Mouse (Mus musculus): ENCODE data around the gene Dydc2. TPM values are rescaled to one million over a fixed set of nuclear protein-coding genes. Genes with fewer than 3 reads are reported as not detected.
"Not testable (repeated sequence)": the region's sequence is repeated elsewhere in the genome, so short reads cannot be mapped to it uniquely, and the experiment has no call there.

Dydc2 gene
- polyA plus RNA-seq, 1 experiment from 2014 or later = not detected

GRCm38 (mm10) chr14:41087509-41087908 is 18.5 kb upstream of the Dydc2 start:
- no peak overlapping the region for H3K27ac ChIP-seq
- H3K36me3 ChIP-seq = no peaks in the 10 kb centered on the region
- WGBS = 75% methylated on average over 1 of the region's 1 CpGs
- no peak overlapping the region for H3K4me2 ChIP-seq
- no peaks in the 10 kb centered on the region for H3K9me3 ChIP-seq
- no peak for ATAC-seq (ENCODE audit: insufficient number of reproducible peaks, insufficient read depth, low FRiP score, low TSS enrichment, low read depth)
- no peaks in the 10 kb centered on the region for H3K4me1 ChIP-seq
- H3K4me3 ChIP-seq = no peak overlapping the region
- H3K27me3 ChIP-seq = no peaks in the 10 kb centered on the region
- H3K9ac ChIP-seq = no peak overlapping the region

- ATAC-seq (ENCODE audit: insufficient number of reproducible peaks, insufficient read depth, low FRiP score, low TSS enrichment, low read depth) = no peak
- H3K4me3 ChIP-seq = no peak overlapping the region
- no peaks in the 10 kb centered on the region for H3K4me1 ChIP-seq
- no peaks in the 10 kb centered on the region for H3K9me3 ChIP-seq
- no peaks in the 10 kb centered on the region for H3K36me3 ChIP-seq
- no peak overlapping the region for H3K4me2 ChIP-seq
- H3K27me3 ChIP-seq = no peaks in the 10 kb centered on the region
- WGBS = 67% methylated on average over 2 of the region's 2 CpGs
- H3K9ac ChIP-seq = no peak overlapping the region
- no peak overlapping the region for H3K27ac ChIP-seq
Measured at GRCm38 (mm10) chr14:41082408-41082807, 13.4 kb upstream of the Dydc2 start.

GRCm38 (mm10) chr14:41072944-41073275 is 3.9 kb upstream of the Dydc2 start:
- H3K27ac ChIP-seq = no peak overlapping the region
- H3K4me3 ChIP-seq = peak overlapping the region; percentile 46
- H3K36me3 ChIP-seq = no peaks in the 10 kb centered on the region
- peak overlapping the region; percentile 64 for H3K4me2 ChIP-seq
- no peaks in the 10 kb centered on the region for H3K27me3 ChIP-seq
- H3K9ac ChIP-seq = peak overlapping the region; percentile 57
- H3K9me3 ChIP-seq = no peaks in the 10 kb centered on the region
- WGBS = 1% methylated on average over 8 of the region's 8 CpGs
- peaks cover 7% of the 10 kb centered on the region for H3K4me1 ChIP-seq
- no peak for ATAC-seq (ENCODE audit: insufficient number of reproducible peaks, insufficient read depth, low FRiP score, low TSS enrichment, low read depth)

- Histone ChIP-seq H3K4me3 (peak within 1 kb of the TSS; percentile 46), H3K9me3 (no peaks in the 10 kb centered on the region), H3K27me3 (no peaks in the 10 kb centered on the region), H3K4me1 (peaks cover 7% of the 10 kb centered on the region), H3K9ac (peak within 1 kb of the TSS; percentile 57), H3K36me3 (no peaks in the 10 kb centered on the region), H3K4me2 (peak within 1 kb of the TSS; percentile 64), H3K27ac (no peak within 1 kb of the TSS)
- 12% methylated on average over 23 of the region's 23 CpGs for WGBS
- ATAC-seq (ENCODE audit: insufficient number of reproducible peaks, insufficient read depth, low FRiP score, low TSS enrichment, low read depth) = peak; percentile 77; the same call in 1 of the 2 replicates
Measured at GRCm38 (mm10) chr14:41072229-41072943, 3.4 kb upstream of the Dydc2 start, which contains the start of gene Dydc1. Gene Dydc1, plus strand, starts transcription at chr14:41072911.

GRCm38 (mm10) chr14:41070343-41070742 is 1.3 kb upstream of the Dydc2 start:
- H3K4me3 ChIP-seq = no peak overlapping the region
- no peak for ATAC-seq (ENCODE audit: insufficient number of reproducible peaks, insufficient read depth, low FRiP score, low TSS enrichment, low read depth)
- H3K36me3 ChIP-seq = no peaks in the 10 kb centered on the region
- no peaks in the 10 kb centered on the region for H3K9me3 ChIP-seq
- peaks cover 7% of the 10 kb centered on the region for H3K4me1 ChIP-seq
- H3K4me2 ChIP-seq = no peak overlapping the region
- no peak overlapping the region for H3K27ac ChIP-seq
- H3K27me3 ChIP-seq = no peaks in the 10 kb centered on the region
- H3K9ac ChIP-seq = no peak overlapping the region
- WGBS = 68% methylated on average over 3 of the region's 3 CpGs

GRCm38 (mm10) chr14:41066416-41066815 is 2.6 kb downstream of the Dydc2 start:
- ATAC-seq (ENCODE audit: insufficient number of reproducible peaks, insufficient read depth, low FRiP score, low TSS enrichment, low read depth) = no peak
- WGBS = 18% methylated on average over 1 of the region's 1 CpGs
- Histone ChIP-seq H3K9me3 (no peaks in the 10 kb centered on the region), H3K27ac (no peak overlapping the region), H3K4me1 (no peaks in the 10 kb centered on the region), H3K9ac (no peak overlapping the region), H3K27me3 (no peaks in the 10 kb centered on the region), H3K4me2 (no peak overlapping the region), H3K36me3 (no peaks in the 10 kb centered on the region), H3K4me3 (no peak overlapping the region)

GRCm38 (mm10) chr14:41065168-41065567 is 3.8 kb downstream of the Dydc2 start:
- no peak for ATAC-seq (ENCODE audit: insufficient number of reproducible peaks, insufficient read depth, low FRiP score, low TSS enrichment, low read depth)
- no peak overlapping the region for H3K4me2 ChIP-seq

GRCm38 (mm10) chr14:41053190-41053589 is 15.8 kb downstream of the Dydc2 start:
- not testable (repeated sequence) for H3K4me3 ChIP-seq; H3K4me2 ChIP-seq; H3K36me3 ChIP-seq; H3K9ac ChIP-seq; H3K27me3 ChIP-seq; H3K27ac ChIP-seq; ATAC-seq (ENCODE audit: insufficient number of reproducible peaks, insufficient read depth, low FRiP score, low TSS enrichment, low read depth); H3K4me1 ChIP-seq; H3K9me3 ChIP-seq
- WGBS = 72% methylated on average over 3 of the region's 4 CpGs

More at GRCm38 (mm10) chr14:41065168-41065567, 3.8 kb downstream of the Dydc2 start:
- Histone ChIP-seq H3K27ac (no peak overlapping the region), H3K9ac (no peak overlapping the region), H3K4me3 (no peak overlapping the region), H3K36me3 (no peaks in the 10 kb centered on the region), H3K27me3 (no peaks in the 10 kb centered on the region), H3K4me1 (no peaks in the 10 kb centered on the region), H3K9me3 (no peaks in the 10 kb centered on the region)
- WGBS = 51% methylated on average over 2 of the region's 2 CpGs

- no peak overlapping the region for H3K4me2 ChIP-seq
- no peak overlapping the region for H3K27ac ChIP-seq
- no peak for ATAC-seq (ENCODE audit: insufficient number of reproducible peaks, insufficient read depth, low FRiP score, low TSS enrichment, low read depth)
- H3K9me3 ChIP-seq = no peaks in the 10 kb centered on the region
- no peaks in the 10 kb centered on the region for H3K27me3 ChIP-seq
- no peak overlapping the region for H3K9ac ChIP-seq
- H3K4me3 ChIP-seq = no peak overlapping the region
- WGBS = 79% methylated on average over 5 of the region's 5 CpGs
- no peaks in the 10 kb centered on the region for H3K36me3 ChIP-seq
- no peaks in the 10 kb centered on the region for H3K4me1 ChIP-seq
Measured at GRCm38 (mm10) chr14:41052481-41052880, 16.5 kb downstream of the Dydc2 start.

- H3K36me3 ChIP-seq = no peaks in the 10 kb centered on the region
- H3K9me3 ChIP-seq = no peaks in the 10 kb centered on the region
- H3K27me3 ChIP-seq = no peaks in the 10 kb centered on the region
- H3K9ac ChIP-seq = no peak overlapping the region
- H3K4me2 ChIP-seq = no peak overlapping the region
- WGBS = 71% methylated on average over 6 of the region's 6 CpGs
- ATAC-seq (ENCODE audit: insufficient number of reproducible peaks, insufficient read depth, low FRiP score, low TSS enrichment, low read depth) = no peak
- no peak overlapping the region for H3K27ac ChIP-seq
- H3K4me1 ChIP-seq = no peaks in the 10 kb centered on the region
- H3K4me3 ChIP-seq = no peak overlapping the region
Measured at GRCm38 (mm10) chr14:41050471-41050870, 18.5 kb downstream of the Dydc2 start.

GRCm38 (mm10) chr14:41047402-41047801 is 21.6 kb downstream of the Dydc2 start:
- ATAC-seq (ENCODE audit: insufficient number of reproducible peaks, insufficient read depth, low FRiP score, low TSS enrichment, low read depth) = no peak
- no peak overlapping the region for H3K4me3 ChIP-seq
- no peak overlapping the region for H3K27ac ChIP-seq
- WGBS = 86% methylated on average over 2 of the region's 2 CpGs
- H3K36me3 ChIP-seq = no peaks in the 10 kb centered on the region
- H3K4me2 ChIP-seq = no peak overlapping the region
- H3K9ac ChIP-seq = no peak overlapping the region
- no peaks in the 10 kb centered on the region for H3K27me3 ChIP-seq
- no peaks in the 10 kb centered on the region for H3K9me3 ChIP-seq
- no peaks in the 10 kb centered on the region for H3K4me1 ChIP-seq

- Histone ChIP-seq H3K4me1 (peaks cover 4% of the 10 kb centered on the region; the same call in 1 of the 2 replicates), H3K36me3 (no peaks in the 10 kb centered on the region), H3K27me3 (no peaks in the 10 kb centered on the region), H3K9me3 (no peaks in the 10 kb centered on the region), H3K4me2 (no peak overlapping the region), H3K9ac (no peak overlapping the region), H3K4me3 (no peak overlapping the region), H3K27ac (no peak overlapping the region)
- ATAC-seq (ENCODE audit: insufficient number of reproducible peaks, insufficient read depth, low FRiP score, low TSS enrichment, low read depth) = no peak
- 32% methylated on average over 6 of the region's 6 CpGs for WGBS
Measured at GRCm38 (mm10) chr14:41035146-41035798, 33.7 kb downstream of the Dydc2 start.
